Mouse (Mus musculus) brain, embryonic 14.5 days (tissue): Measurements from ENCODE around the gene Mettl26. TPM values are rescaled to one million over a fixed set of nuclear protein-coding genes. Genes with fewer than 3 reads are reported as not detected.

Source experiments
- DNase-seq: peaks from one replicate; pipeline ENCODE4 v3.0.0-alpha.2; 2011; ENCODE audit warnings: low read depth
- CTCF ChIP-seq: fragments of 200-500 bp; IDR thresholded peaks from 2 replicates; pipeline ENCODE4 v1.5.1; 2012; ENCODE audit warnings: inconsistent platforms, mild to moderate bottlenecking, moderate library complexity, borderline replicate concordance; ENCODE audit not compliant: insufficient read depth, insufficient read length; ENCODE audit errors: extremely low read depth
- POLR2A ChIP-seq: fragments of 200-500 bp; IDR thresholded peaks from 2 replicates; pipeline ENCODE4 v1.6.1; 2012; ENCODE audit warnings: mild to moderate bottlenecking, inconsistent platforms, borderline replicate concordance; ENCODE audit not compliant: poor library complexity, insufficient read depth, insufficient read length, severe bottlenecking; ENCODE audit errors: extremely low read depth
- polyA plus RNA-seq: library from polyadenylated mRNA; depleted of rRNA; stranded (reverse); fragments of >200 nt; gene quantifications from 2 replicates; pipeline ENCODE4 v1.2.3, GENCODE M21; 2012

Mettl26 gene
- polyA plus RNA-seq, 1 experiment = 71.4 TPM

GRCm38 (mm10) chr17:25839455-25840235, 35.2 kb upstream of the Mettl26 start:
- TF ChIP-seq POLR2A = no peak
- TF ChIP-seq CTCF = no peak
- no peak for DNase-seq

GRCm38 (mm10) chr17:25840519-25840918, 34.4 kb upstream of the Mettl26 start:
- TF ChIP-seq POLR2A = no peak
- no peak for TF ChIP-seq CTCF
- DNase-seq = no peak

- no peak for TF ChIP-seq POLR2A
- no peak for TF ChIP-seq CTCF
- no peak for DNase-seq
Observed at GRCm38 (mm10) chr17:25841117-25841880, 33.6 kb upstream of the Mettl26 start, which contains the start of gene Gm20683. TSS of gene Gm20683 (minus strand) at chr17:25841763.

GRCm38 (mm10) chr17:25842509-25842908, 32.4 kb upstream of the Mettl26 start:
- no peak for DNase-seq
- TF ChIP-seq CTCF = no peak
- no peak for TF ChIP-seq POLR2A

- no peak for DNase-seq
- TF ChIP-seq CTCF = no peak
- no peak for TF ChIP-seq POLR2A
Observed at GRCm38 (mm10) chr17:25843122-25843521, 31.8 kb upstream of the Mettl26 start.

- no peak for DNase-seq
- TF ChIP-seq POLR2A (no peak), CTCF (no peak)
Observed at GRCm38 (mm10) chr17:25843636-25844395, 31.1 kb upstream of the Mettl26 start.

- DNase-seq = peak; percentile 96
- TF ChIP-seq CTCF = peak; percentile 67
- peak; percentile 65; the same call in 1 of the 2 replicates for TF ChIP-seq POLR2A
Observed at GRCm38 (mm10) chr17:25844396-25844901, 30.4 kb upstream of the Mettl26 start, which contains the start of gene Rhot2. TSS of gene Rhot2 (minus strand) at chr17:25844851.

- DNase-seq = no peak
- no peak for TF ChIP-seq POLR2A
- TF ChIP-seq CTCF = no peak
Observed at GRCm38 (mm10) chr17:25860229-25860628, 14.6 kb upstream of the Mettl26 start.

GRCm38 (mm10) chr17:25860832-25861703, 13.8 kb upstream of the Mettl26 start, which contains the start of gene Wdr90:
TSS of gene Wdr90 (minus strand) at chr17:25861501.
- TF ChIP-seq POLR2A = peak; percentile 71
- no peak for TF ChIP-seq CTCF
- DNase-seq = peak; percentile 98
